Mouse (Mus musculus) MEL-GATA-1-ER (cell line): ENCODE data around the gene Ap3s2.

Experiments
- DNase-seq: peaks from one replicate; pipeline ENCODE4 v3.0.0-alpha.2; 2012; ENCODE audit warnings: low read depth; ENCODE audit errors: extremely low read depth

Gene Ap3s2

DNA sequence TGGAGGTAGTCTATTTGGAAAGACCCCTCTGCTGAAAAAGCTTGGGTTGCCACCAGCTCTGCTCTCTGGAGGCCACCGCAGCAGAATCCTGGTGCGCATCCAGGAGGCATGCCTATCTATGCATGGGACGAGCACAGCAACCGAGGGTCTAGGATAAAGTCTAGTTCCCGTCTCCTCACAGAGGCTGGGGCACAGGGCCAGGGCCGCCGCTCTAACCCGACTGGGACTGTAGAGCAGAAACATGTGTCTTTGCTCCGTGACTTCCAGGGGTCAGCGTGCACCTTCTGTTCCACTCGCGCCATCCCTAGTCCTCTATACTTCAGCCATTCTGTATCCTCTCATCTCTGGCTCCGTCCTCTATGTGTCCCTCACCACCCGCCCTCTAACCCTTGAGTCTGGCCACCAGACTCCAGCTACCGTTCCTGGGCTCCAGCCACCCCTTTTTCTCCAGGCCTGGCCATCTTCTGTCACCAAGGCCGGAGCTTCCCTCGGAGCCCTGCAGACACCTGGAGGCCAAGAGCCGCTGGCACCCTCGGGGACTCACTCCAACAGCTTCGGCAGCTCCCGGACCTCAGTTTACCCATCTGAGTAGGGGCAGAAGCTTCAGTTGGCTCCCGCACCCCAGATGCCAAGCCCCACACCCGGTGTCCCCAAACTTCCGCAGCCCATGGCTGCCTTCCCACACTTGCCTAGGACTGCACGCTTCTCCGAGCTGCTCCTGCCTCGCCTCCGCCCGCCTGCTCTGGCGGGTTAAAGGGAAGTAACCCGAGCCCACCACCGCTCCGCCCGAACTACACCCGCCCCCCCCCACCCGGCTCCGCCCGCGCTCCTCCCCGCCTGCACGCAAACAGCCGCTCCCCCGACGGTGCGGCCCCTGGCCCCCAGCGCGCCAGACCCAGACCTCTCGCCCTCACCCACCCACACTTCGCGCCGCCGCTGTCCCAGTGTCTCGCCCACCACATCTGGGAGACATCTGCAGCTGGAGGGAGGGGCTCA lies 72.7 kb downstream of the Ap3s2 start:
- DNase-seq = peak; percentile 47

GRCm38 (mm10) chr7:79846342-79846741 lies 74.1 kb downstream of the Ap3s2 start:
- no peak for DNase-seq

GRCm38 (mm10) chr7:79844090-79844802 lies 76.2 kb downstream of the Ap3s2 start:
- no peak for DNase-seq

GRCm38 (mm10) chr7:79842163-79842562 lies 78.3 kb downstream of the Ap3s2 start:
- no peak for DNase-seq

- DNase-seq = no peak
Measured at GRCm38 (mm10) chr7:79837247-79837646, 83.2 kb downstream of the Ap3s2 start.

DNA sequence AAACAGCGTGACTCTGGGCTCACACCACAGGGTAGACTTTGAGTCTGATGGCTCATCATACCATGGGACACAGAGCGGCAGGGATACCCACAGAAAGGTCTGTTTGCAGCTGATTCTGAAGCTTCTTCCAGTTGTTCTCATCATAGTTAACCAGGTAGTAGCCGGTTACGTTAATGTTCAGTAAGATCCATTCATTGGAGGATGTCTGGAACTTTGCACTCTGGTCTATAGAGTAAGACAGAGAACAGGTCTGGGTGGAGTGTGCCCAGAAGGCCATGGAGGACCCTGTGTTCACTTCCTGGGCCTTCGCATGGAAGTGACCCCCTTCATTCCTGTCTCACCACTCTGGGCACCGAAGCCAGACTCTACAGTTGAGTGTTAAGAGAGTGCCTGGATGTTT lies 85.3 kb downstream of the Ap3s2 start:
- no peak for DNase-seq

DNA sequence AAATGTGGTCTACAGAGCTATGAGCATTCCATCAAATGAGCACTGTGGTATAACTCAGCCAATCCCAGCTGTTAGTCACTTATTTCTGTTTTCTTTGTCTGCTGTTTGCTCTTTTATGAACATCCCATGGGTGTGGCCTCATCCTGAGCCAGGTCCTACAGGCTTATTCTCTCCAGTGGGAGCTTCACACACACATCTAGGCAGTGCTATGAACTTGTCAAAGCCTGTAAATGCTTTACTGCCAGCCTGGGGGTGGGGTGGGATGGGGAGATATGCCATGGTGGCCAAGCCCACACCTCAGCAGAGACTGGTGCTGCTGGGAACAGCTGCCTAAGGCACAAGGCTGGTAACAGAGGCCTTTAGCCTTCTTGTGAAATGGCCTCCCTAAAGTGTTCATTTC lies 87.5 kb downstream of the Ap3s2 start:
- DNase-seq = no peak

GRCm38 (mm10) chr7:79831585-79831984 lies 88.9 kb downstream of the Ap3s2 start:
- no peak for DNase-seq

DNA sequence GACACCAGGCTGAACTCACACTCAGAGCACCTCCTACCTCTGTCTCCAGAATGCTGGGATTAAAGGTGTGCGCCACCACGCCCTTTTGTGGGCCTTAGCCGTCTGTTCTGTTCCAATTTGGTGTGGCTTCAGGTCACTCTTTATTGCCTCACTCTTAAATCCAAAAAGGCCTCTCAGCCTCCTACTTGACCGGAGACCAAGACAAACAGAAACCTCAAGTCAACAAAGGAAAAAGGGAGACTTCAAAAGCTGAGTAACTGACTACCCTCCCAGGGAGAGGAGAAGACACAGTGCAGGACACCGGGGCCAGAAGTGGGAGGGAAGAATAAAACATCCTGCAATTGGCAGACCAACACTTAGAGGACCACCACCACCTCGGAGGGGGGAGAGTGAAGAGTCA lies 89.3 kb downstream of the Ap3s2 start:
- no peak for DNase-seq

- DNase-seq = no peak
Measured at GRCm38 (mm10) chr7:79828341-79828740, 92.1 kb downstream of the Ap3s2 start.
